ENCODE assay signal across 8 mouse cellular contexts in genomic region chr9:90162243-90162925, GRCm38 (mm10). TPM values are rescaled to one million over a fixed set of nuclear protein-coding genes. Genes with fewer than 3 reads are reported as not detected.
DNase-seq lines count a peak whose midpoint lies in the region; ATAC-seq lines count a peak whose summit lies in the region.

No protein-coding gene starts in this region.

- DNase-seq in NIH3T3 (ENCODE audit: low read depth): peak; percentile 87
- DNase-seq in c-Kit-positive CD71-positive TER-119-positive erythroid progenitor cells, embryonic 14.5 days (ENCODE audit: low spot score): peak; percentile 3
- DNase-seq in lung, adult 18-20 months: peak; percentile 50 to 67
- DNase-seq in layer of hippocampus, adult 8-10 months (ENCODE audit: low spot score in 2 of 2): no peak
- DNase-seq in right cerebral cortex, postnatal 36 days (ENCODE audit: low spot score in 2 of 2): no peak

- no peaks in the 10 kb centered on the region for H3K9me3 ChIP-seq in intestine, embryonic 16.5 days (ENCODE audit: control insufficient read depth, low read length)
- 0 out of 2 replicates have a peak, but pooled peaks cover 3% of the 10 kb centered on the region for H3K9me3 ChIP-seq in neural tube, embryonic 15.5 days (replicated peaks)

- H3K4me2 ChIP-seq in intestine, embryonic 16.5 days (ENCODE audit: low read depth, low read length): peak overlapping the region; percentile 97
- H3K4me2 ChIP-seq in neural tube, embryonic 15.5 days: peak overlapping the region; percentile 95

- ATAC-seq in granulocyte monocyte progenitor cell, adult 5-6 weeks (replicated peaks; ENCODE audit: poor library complexity, severe bottlenecking): peak; percentile 91
- peak; percentile 91 for ATAC-seq in intestine, embryonic 16.5 days
- ATAC-seq in neural tube, embryonic 15.5 days (ENCODE audit: low FRiP score): peak; percentile 77

- H3K36me3 ChIP-seq in intestine, embryonic 16.5 days (ENCODE audit: control insufficient read depth, insufficient read depth, low read length): no peaks in the 10 kb centered on the region
- H3K36me3 ChIP-seq in neural tube, embryonic 15.5 days: 0 out of 2 replicates have a peak, but pooled peaks cover 2% of the 10 kb centered on the region

- peak overlapping the region; percentile 8; the same call in 1 of the 2 replicates for H3K27ac ChIP-seq in intestine, embryonic 16.5 days (ENCODE audit: low read length)
- 0 out of 2 replicates have a peak overlapping the region, but pooled peaks have one; percentile 28 for H3K27ac ChIP-seq in neural tube, embryonic 15.5 days (replicated peaks)

- H3K4me3 ChIP-seq in intestine, embryonic 16.5 days (ENCODE audit: low read length): peak overlapping the region; percentile 79
- peak overlapping the region; percentile 85 for H3K4me3 ChIP-seq in neural tube, embryonic 15.5 days (replicated peaks)

- H3K9ac ChIP-seq in intestine, embryonic 16.5 days (ENCODE audit: low read depth, low read length): peak overlapping the region; percentile 78
- peak overlapping the region; percentile 74 for H3K9ac ChIP-seq in neural tube, embryonic 15.5 days (replicated peaks)

- no peaks in the 10 kb centered on the region; the same call in 1 of the 2 replicates for H3K27me3 ChIP-seq in intestine, embryonic 16.5 days (replicated peaks; ENCODE audit: control insufficient read depth, insufficient read depth, low read length)
- no peaks in the 10 kb centered on the region for H3K27me3 ChIP-seq in neural tube, embryonic 15.5 days (replicated peaks)

- H3K4me1 ChIP-seq in intestine, embryonic 16.5 days (ENCODE audit: control insufficient read depth, insufficient read depth, low read length): 0 out of 2 replicates have a peak, but pooled peaks cover 13% of the 10 kb centered on the region
- H3K4me1 ChIP-seq in neural tube, embryonic 15.5 days: peaks cover 25% of the 10 kb centered on the region

- 12% methylated on average over 18 of the region's 29 CpGs for WGBS in intestine, embryonic 16.5 days
- WGBS in neural tube, embryonic 15.5 days: 13% methylated on average over 18 of the region's 29 CpGs

RNA-seq across cellular contexts. Expression of gene Adamts7, which starts 0.5 kb away (rescaled TPM):
- 2.4 TPM in 1 of 2 replicates, not detected in the other for total RNA-seq in granulocyte monocyte progenitor cell, adult 5-6 weeks (2014; fragmentation: Nextera tagmentation)
- 0.21 TPM in 1 of 2 replicates, not detected in the other for total RNA-seq in granulocyte monocyte progenitor cell, adult 5-6 weeks (2017)
- 11.7 TPM in 2 replicates for polyA plus RNA-seq in intestine, embryonic 16.5 days (2015; fragmentation: Nextera tagmentation; extraction: Ambion mirVana)
- polyA plus RNA-seq in neural tube, embryonic 15.5 days (2015; fragmentation: Nextera tagmentation; extraction: Ambion mirVana): 8.0 and 8.5 TPM in 2 replicates
- total RNA-seq in layer of hippocampus, adult 8-10 months (2022): under 1 TPM; 0.31 to 0.81 (median 0.42) TPM

RNA-seq across cellular contexts. Expression of gene Morf4l1, which starts 47.8 kb away (rescaled TPM):
- total RNA-seq in granulocyte monocyte progenitor cell, adult 5-6 weeks (2014; fragmentation: Nextera tagmentation): 319 and 364 TPM in 2 replicates
- total RNA-seq in granulocyte monocyte progenitor cell, adult 5-6 weeks (2017): 210 and 242 TPM in 2 replicates
- polyA plus RNA-seq in intestine, embryonic 16.5 days (2015; fragmentation: Nextera tagmentation; extraction: Ambion mirVana): 281 and 302 TPM in 2 replicates
- polyA plus RNA-seq in neural tube, embryonic 15.5 days (2015; fragmentation: Nextera tagmentation; extraction: Ambion mirVana): 520 and 554 TPM in 2 replicates
- 100 to 1,000 TPM; 417 to 460 (median 434) TPM for total RNA-seq in layer of hippocampus, adult 8-10 months (2022)

Comparison
In these comparisons a context has a peak if more than half of its experiments do, and no peak if none do; other contexts are left out.
1. DNase-seq: peak in NIH3T3 (single experiment), c-Kit-positive CD71-positive TER-119-positive erythroid progenitor cells, embryonic 14.5 days (single experiment) and lung, adult 18-20 months (2 of 2); none in layer of hippocampus, adult 8-10 months (0 of 2) and right cerebral cortex, postnatal 36 days (0 of 2).
2. Peak in every context shown above with its lines, with median percentiles within 50 percentile points of each other: ATAC-seq.